Mouse (Mus musculus) kidney, postnatal 0 days (tissue): ENCODE measurements around the gene Gprc5d. TPM values are rescaled to one million over a fixed set of nuclear protein-coding genes. Genes with fewer than 3 reads are reported as not detected.

ENCODE experiments used
- ATAC-seq: fragments of 200-750 bp; cut with Nextera tagmentation; replicated peaks from 2 replicates; pipeline ENCODE4 v1.8.0; 2017; ENCODE audit warnings: low read depth, moderate number of reproducible peaks, moderate TSS enrichment, moderate library complexity; ENCODE audit not compliant: low FRiP score
- DNase-seq: peaks from one replicate; pipeline ENCODE4 v3.0.0-alpha.2; 2016; ENCODE audit warnings: low spot score
- H3K27ac ChIP-seq: fragments of 300-500 bp; sonication (generic); 2 replicates; pipeline ENCODE4 v1.5.1; 2014; ENCODE audit warnings: mild to moderate bottlenecking
- H3K27me3 ChIP-seq: fragments of 300-500 bp; sonication (generic); 2 replicates; pipeline ENCODE4 v1.6.1; 2014; ENCODE audit warnings: low read length, mixed read lengths; ENCODE audit not compliant: insufficient read depth
- H3K36me3 ChIP-seq: fragments of 300-500 bp; sonication (generic); 2 replicates; pipeline ENCODE4 v1.6.1; 2014; ENCODE audit warnings: low read length, mixed read lengths; ENCODE audit not compliant: insufficient read depth
- H3K4me1 ChIP-seq: fragments of 300-500 bp; sonication (generic); replicated peaks from 2 replicates; pipeline ENCODE4 v1.6.1; 2014; ENCODE audit warnings: antibody characterized with exemption, low read length, mixed read lengths; ENCODE audit not compliant: insufficient read depth
- H3K4me2 ChIP-seq: fragments of 300-500 bp; sonication (generic); 2 replicates; pipeline ENCODE4 v1.6.1; 2014; ENCODE audit warnings: mild to moderate bottlenecking, low read length, moderate library complexity, mixed read lengths
- H3K4me3 ChIP-seq: fragments of 300-500 bp; sonication (generic); replicated peaks from 2 replicates; pipeline ENCODE4 v1.5.1; 2014; ENCODE audit warnings: low read depth, low read length
- H3K9ac ChIP-seq: fragments of 300-500 bp; sonication (generic); 2 replicates; pipeline ENCODE4 v1.6.1; 2014; ENCODE audit warnings: low read depth, low read length
- H3K9me3 ChIP-seq: fragments of 300-500 bp; sonication (generic); replicated peaks from 2 replicates; pipeline ENCODE4 v1.6.1; 2016; ENCODE audit warnings: low read length, inconsistent platforms, mixed read lengths
- CTCF ChIP-seq: IDR thresholded peaks from 2 replicates; pipeline ENCODE4 v1.5.1; 2016; ENCODE audit warnings: antibody characterized with exemption, low read depth, mild to moderate bottlenecking, moderate library complexity
- WGBS: fragments of 180-500 bp; shearing (Covaris S2); extraction: QIAGEN DNeasy Blood & Tissue Kit; methylation state at CpG from one replicate; pipeline ENCODE4 v1.1.7; 2014; 5-methylcytosine and 5-hydroxymethylcytosine counted together
- polyA plus RNA-seq: library from polyadenylated mRNA; unstranded; fragments of >200 nt; fragmentation: Nextera tagmentation; extraction: Ambion mirVana; gene quantifications from 2 replicates; pipeline ENCODE4 v1.2.1, GENCODE M21; 2015

The Gprc5d gene
- 0.08 TPM in 1 of 2 replicates, not detected in the other for polyA plus RNA-seq

DNA sequence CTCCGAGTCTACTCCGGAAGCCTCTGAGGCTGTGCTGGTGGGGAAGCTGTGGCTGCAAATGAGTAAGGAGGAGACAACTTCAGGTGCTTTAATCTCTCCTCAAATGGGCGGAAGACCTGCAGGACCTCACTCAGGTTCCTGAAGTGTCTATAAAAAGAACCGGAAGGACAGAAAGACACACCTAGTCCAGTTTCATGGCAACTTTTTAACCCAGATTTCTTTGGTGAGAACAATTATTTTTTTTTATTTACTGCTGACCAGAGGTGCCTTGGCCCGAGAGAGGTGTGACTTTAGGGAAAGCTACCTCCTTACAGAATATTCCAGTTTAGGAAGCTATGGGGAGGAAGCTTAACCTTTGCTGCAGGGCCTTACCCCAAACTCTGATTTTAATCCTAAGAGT, at the start of gene Gprc5d:
Gprc5d (minus strand) TSS at position 101 of the 400 bp plus-strand sequence.
- Histone ChIP-seq H3K4me3 (no peak within 1 kb of the TSS), H3K4me2 (no peak within 1 kb of the TSS), H3K27me3 (no peaks in the 10 kb centered on the region), H3K9ac (no peak within 1 kb of the TSS), H3K4me1 (no peaks in the 10 kb centered on the region), H3K27ac (no peak within 1 kb of the TSS), H3K9me3 (no peaks in the 10 kb centered on the region), H3K36me3 (no peaks in the 10 kb centered on the region)
- ATAC-seq, result no peak
- TF ChIP-seq CTCF, result no peak
- no peak for DNase-seq
- WGBS, result 89% methylated on average over 5 of the region's 5 CpGs

DNA sequence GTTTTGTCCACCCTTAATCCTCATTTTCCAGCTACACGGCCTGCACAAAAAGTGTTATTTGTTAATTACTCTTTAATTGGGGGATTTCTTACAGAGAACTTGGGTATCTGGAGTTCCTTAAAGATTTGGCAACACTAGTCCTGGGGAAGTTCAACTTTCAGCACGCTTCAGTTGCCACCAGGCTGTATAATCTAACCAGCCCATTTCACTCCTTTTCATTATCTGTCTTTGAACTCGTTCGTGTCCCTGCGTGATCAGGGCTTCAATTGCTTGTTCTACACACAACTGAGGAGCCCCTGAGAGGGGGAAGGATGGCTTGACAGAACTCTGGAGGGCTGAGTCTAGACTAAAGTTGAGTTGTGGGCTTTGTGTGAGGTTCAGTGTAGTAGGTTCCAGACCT, 48.6 kb upstream of the Gprc5d start:
- no peaks in the 10 kb centered on the region for H3K27me3 ChIP-seq
- no peak for ATAC-seq
- H3K4me3 ChIP-seq, result no peak overlapping the region
- no peaks in the 10 kb centered on the region for H3K9me3 ChIP-seq
- no peak for TF ChIP-seq CTCF
- no peak overlapping the region for H3K9ac ChIP-seq
- WGBS, result 52% methylated on average over 5 of the region's 5 CpGs
- H3K36me3 ChIP-seq, result no peaks in the 10 kb centered on the region
- no peaks in the 10 kb centered on the region; the same call in 1 of the 2 replicates for H3K4me1 ChIP-seq
- no peak for DNase-seq
- peak overlapping the region; percentile 53; the same call in 1 of the 2 replicates for H3K4me2 ChIP-seq
- no peak overlapping the region; the same call in 1 of the 2 replicates for H3K27ac ChIP-seq

DNA sequence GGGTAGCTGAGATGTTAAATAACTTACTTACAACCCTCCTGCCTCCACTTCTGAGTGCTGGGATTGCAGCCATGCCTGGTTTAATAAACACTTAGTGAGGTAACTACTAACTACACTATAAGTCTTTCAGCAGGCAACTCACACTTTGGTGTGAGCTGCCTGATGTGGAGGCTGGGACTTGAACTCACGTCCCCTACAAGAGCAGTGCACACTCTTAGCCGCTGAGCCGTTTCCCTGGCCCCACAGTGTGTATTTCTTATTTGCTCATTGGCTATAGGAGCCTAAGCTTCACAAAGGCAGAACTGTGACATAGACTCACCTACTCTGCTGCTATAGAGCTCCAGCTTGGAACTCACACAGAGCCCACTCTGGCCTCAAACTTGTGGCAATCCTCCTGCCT, 48.2 kb upstream of the Gprc5d start:
- Histone ChIP-seq H3K4me1 (no peaks in the 10 kb centered on the region; the same call in 1 of the 2 replicates), H3K27me3 (no peaks in the 10 kb centered on the region), H3K27ac (no peak overlapping the region), H3K4me2 (no peak overlapping the region), H3K36me3 (no peaks in the 10 kb centered on the region), H3K4me3 (no peak overlapping the region), H3K9me3 (no peaks in the 10 kb centered on the region), H3K9ac (no peak overlapping the region)
- DNase-seq (no peak), ATAC-seq (no peak)
- TF ChIP-seq CTCF, result no peak
- WGBS, result 93% methylated on average over 3 of the region's 3 CpGs

DNA sequence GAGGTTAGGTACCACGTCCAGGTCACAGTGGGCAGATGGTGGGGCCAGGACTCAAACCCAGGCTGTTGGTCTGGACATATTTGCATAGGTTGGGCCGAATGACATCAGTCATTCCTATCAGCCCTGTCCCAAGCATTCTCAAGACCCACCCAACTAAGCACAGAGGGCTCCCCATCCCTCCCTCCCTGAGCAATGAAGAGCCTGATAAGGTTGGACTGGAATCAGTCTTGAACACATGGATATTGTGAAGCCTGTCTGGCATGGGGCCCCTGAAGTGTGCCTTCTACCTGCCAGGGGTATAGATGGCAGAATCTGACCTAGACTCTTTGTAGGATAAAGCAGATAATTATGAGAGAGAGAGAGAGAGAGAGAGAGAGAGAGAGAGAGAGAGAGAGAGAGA, 47.6 kb upstream of the Gprc5d start:
- Histone ChIP-seq H3K36me3 (no peaks in the 10 kb centered on the region), H3K4me1 (no peaks in the 10 kb centered on the region; the same call in 1 of the 2 replicates), H3K9ac (no peak overlapping the region), H3K4me2 (no peak overlapping the region), H3K27ac (no peak overlapping the region), H3K4me3 (no peak overlapping the region), H3K27me3 (no peaks in the 10 kb centered on the region), H3K9me3 (no peaks in the 10 kb centered on the region)
- WGBS, result 80% methylated on average over 2 of the region's 2 CpGs
- DNase-seq (no peak), ATAC-seq (no peak)
- TF ChIP-seq CTCF, result no peak

DNA sequence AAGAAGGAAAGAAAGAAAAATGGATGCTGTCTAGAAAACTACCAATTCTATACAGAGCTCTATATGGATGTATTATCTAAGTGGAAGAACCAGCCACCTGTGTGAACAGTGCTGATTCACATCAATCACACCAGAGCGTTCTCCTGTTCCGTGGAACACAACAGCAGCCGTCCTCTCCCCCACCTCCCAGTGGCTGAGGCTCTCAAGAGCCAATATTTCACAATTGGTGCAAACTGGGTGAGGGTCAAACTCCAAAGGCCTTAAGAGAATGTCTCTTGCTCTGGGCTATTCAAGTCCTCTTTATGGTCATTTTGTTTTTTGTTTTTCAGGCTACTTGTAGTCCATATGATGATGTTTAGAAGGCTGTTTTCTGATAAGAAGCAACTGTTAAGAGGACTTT, 47.1 kb upstream of the Gprc5d start:
- Histone ChIP-seq H3K4me2 (no peak overlapping the region), H3K4me3 (no peak overlapping the region), H3K9me3 (no peaks in the 10 kb centered on the region), H3K36me3 (no peaks in the 10 kb centered on the region), H3K27ac (no peak overlapping the region), H3K4me1 (no peaks in the 10 kb centered on the region; the same call in 1 of the 2 replicates), H3K27me3 (no peaks in the 10 kb centered on the region), H3K9ac (no peak overlapping the region)
- DNase-seq (no peak), ATAC-seq (no peak)
- no peak for TF ChIP-seq CTCF
- WGBS, result 38% methylated on average over 3 of the region's 3 CpGs

DNA sequence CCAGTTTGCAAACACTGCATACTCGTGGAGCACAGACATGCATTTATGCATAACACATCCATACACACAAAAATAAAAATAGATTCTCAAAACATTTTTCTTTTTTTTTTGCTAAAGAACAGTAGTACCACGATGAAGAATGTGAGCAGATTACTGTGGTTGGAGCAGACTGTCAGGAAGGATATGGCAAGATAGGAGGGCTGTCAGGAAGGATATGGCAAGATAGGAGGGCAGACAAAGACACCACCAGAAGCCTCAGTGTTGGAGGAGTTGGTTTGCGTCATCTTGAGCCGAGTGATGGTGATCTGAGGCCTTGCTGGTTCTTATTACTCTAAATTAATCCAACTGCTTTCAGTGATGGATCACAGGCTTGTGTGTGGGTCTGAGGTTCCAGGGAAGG, 44.8 kb upstream of the Gprc5d start:
- Histone ChIP-seq H3K27me3 (no peaks in the 10 kb centered on the region), H3K4me2 (no peak overlapping the region), H3K4me1 (no peaks in the 10 kb centered on the region; the same call in 1 of the 2 replicates), H3K36me3 (no peaks in the 10 kb centered on the region), H3K4me3 (no peak overlapping the region), H3K9ac (no peak overlapping the region), H3K9me3 (no peaks in the 10 kb centered on the region), H3K27ac (no peak overlapping the region)
- no peak for TF ChIP-seq CTCF
- ATAC-seq (no peak), DNase-seq (no peak)
- 71% methylated on average over 4 of the region's 4 CpGs for WGBS

DNA sequence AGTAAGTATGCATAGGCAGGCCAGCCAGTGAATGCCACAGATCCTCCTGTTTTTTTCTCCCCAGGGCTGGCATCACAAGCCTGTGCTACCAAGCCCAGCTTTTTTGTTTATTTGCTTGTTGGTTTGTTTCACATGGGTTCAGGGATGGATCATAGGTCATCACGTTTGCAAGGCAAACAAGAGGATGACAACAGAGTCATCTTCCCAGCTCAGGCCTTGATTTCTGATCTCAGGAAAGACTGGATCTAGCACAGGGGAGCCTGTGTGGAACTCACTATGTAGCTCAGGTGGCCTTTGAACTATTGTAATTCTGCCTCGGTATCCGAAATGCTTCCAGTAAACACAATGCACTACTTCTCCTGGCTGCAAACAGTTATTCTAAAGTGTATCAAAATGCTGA, 44.2 kb upstream of the Gprc5d start:
- Histone ChIP-seq H3K4me1 (no peaks in the 10 kb centered on the region; the same call in 1 of the 2 replicates), H3K36me3 (no peaks in the 10 kb centered on the region), H3K27ac (no peak overlapping the region), H3K27me3 (no peaks in the 10 kb centered on the region), H3K9ac (no peak overlapping the region), H3K9me3 (no peaks in the 10 kb centered on the region), H3K4me2 (no peak overlapping the region), H3K4me3 (no peak overlapping the region)
- TF ChIP-seq CTCF, result no peak
- no peak for ATAC-seq
- 85% methylated on average over 3 of the region's 3 CpGs for WGBS
- no peak for DNase-seq
